Mouse (Mus musculus): Measurements from ENCODE around the gene Phf3.

- TF ChIP-seq TAL1 (IDR thresholded peaks at IDR 0.05; ENCODE audit: low read length): no peak
- TF ChIP-seq GATA1 (IDR thresholded peaks at IDR 0.05; ENCODE audit: low read length): no peak
Measured at GRCm38 (mm10) chr1:30920620-30921177, 47.0 kb upstream of the Phf3 start.
